Mouse (Mus musculus) lung, postnatal 4 days (tissue): Measurements from ENCODE around the gene Smad5.

ENCODE experiments used
- DNase-seq, 2 experiments: peaks; one replicate each; pipeline ENCODE4 v3.0.0; 2021

The Smad5 gene

GRCm38 (mm10) chr13:56757201-56757600 lies 54.4 kb downstream of the Smad5 start:
- no peak for DNase-seq

GRCm38 (mm10) chr13:56758492-56758891 lies 55.7 kb downstream of the Smad5 start:
- DNase-seq: peak; percentile 78 to 86

GRCm38 (mm10) chr13:56762446-56763229 lies 59.8 kb downstream of the Smad5 start:
- DNase-seq: no peak

GRCm38 (mm10) chr13:56765284-56766032 lies 62.6 kb downstream of the Smad5 start:
- peak; percentile 21 to 34 for DNase-seq

- no peak for DNase-seq
Measured at GRCm38 (mm10) chr13:56766211-56766610, 63.4 kb downstream of the Smad5 start.

- no peak for DNase-seq
Measured at GRCm38 (mm10) chr13:56769431-56769830, 66.6 kb downstream of the Smad5 start.

- DNase-seq: no peak
Measured at GRCm38 (mm10) chr13:56770136-56770578, 67.3 kb downstream of the Smad5 start.

- no peak for DNase-seq
Measured at GRCm38 (mm10) chr13:56770786-56771185, 68.0 kb downstream of the Smad5 start.

GRCm38 (mm10) chr13:56772592-56772991 lies 69.8 kb downstream of the Smad5 start:
- DNase-seq: no peak

- DNase-seq: no peak
Measured at GRCm38 (mm10) chr13:56773262-56773870, 70.6 kb downstream of the Smad5 start.

- no peak for DNase-seq
Measured at GRCm38 (mm10) chr13:56774304-56774703, 71.5 kb downstream of the Smad5 start.

- no peak for DNase-seq
Measured at GRCm38 (mm10) chr13:56780746-56781469, 78.1 kb downstream of the Smad5 start.

GRCm38 (mm10) chr13:56781697-56782096 lies 78.9 kb downstream of the Smad5 start:
- DNase-seq: no peak

GRCm38 (mm10) chr13:56782621-56783020 lies 79.8 kb downstream of the Smad5 start:
- DNase-seq: no peak

- DNase-seq: no peak
Measured at GRCm38 (mm10) chr13:56790683-56791082, 87.9 kb downstream of the Smad5 start.
